Mouse (Mus musculus): ENCODE data around the gene Mrps21.

DNA sequence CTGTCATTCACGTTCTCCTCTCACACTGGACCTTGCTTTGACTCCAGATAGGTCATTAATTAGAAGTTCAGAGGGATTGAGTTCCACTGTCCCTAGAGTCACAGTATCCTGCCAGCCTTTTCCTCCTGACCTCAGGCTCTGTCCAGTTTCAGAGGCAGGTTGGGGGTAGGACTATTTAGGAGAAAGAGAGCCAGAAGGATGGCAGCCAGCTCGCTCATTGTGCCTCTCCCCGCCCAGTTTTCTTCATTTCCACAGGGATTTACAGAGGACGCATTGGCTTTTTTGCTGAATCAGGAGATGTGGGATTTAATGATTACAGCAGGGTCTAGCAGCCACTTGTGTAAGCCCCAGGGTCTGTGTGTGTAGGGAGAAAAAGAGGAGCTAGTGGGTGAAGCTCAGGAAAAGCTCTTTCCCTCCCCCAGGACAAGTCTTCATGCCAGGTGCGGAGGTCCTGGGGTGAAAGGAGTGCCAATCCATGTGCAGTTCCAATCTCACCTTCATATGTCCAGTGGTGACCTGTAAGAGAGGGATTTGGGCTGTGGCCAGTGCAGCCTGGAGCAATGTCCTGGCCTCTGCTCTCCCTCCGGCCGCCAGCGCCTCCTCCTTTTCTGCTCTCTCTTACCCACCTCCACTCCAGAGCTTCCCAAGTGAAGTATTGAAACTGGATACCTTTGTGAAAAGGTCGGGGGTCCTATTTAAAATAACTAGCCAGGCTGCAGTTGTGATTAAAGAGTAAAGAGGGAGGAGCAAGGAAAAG lies 30.5 kb upstream of the Mrps21 start:
- TF ChIP-seq POLR2A (IDR thresholded peaks at IDR 0.05; ENCODE audit: extremely low read depth, insufficient read depth, low read length) (no peak), CTCF (IDR thresholded peaks at IDR 0.05; ENCODE audit: extremely low read depth, insufficient read depth, low read length) (no peak)
